Mouse (Mus musculus): ENCODE data around the gene Mpo. TPM values are rescaled to one million over a fixed set of nuclear protein-coding genes. Genes with fewer than 3 reads are reported as not detected.

The Mpo gene
- polyA plus RNA-seq, 2 experiments: 142 to 360 TPM

DNA sequence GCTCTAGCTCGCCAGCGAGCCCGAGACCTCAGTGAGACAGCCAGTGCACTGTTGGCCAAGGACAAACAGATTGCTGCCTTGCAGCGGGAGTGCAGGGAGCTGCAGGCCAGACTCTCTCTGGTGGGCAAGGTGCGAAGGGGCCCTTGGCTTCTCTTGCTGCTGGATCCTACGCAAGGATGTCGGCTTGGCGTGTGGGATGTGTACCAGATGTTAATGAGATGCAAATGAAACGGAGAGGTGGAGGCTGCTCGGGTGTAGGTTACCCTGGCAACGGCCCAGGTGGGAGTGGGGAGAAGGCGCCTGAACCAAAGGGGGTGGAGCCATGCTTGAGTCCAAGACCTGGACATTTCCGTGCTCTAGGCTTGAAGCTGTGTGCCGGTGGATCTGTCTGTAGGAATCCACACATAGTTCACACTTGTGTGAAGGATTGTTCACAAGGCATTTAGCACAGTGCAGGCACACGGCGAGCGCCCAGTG is 29.8 kb upstream of the Mpo start:
- Histone ChIP-seq H3K36me3 (replicated peaks; ENCODE audit: control insufficient read depth, insufficient read depth, low read depth) (no peaks in the 10 kb centered on the region), H3K9me3 (ENCODE audit: control insufficient read depth, low read length) (no peaks in the 10 kb centered on the region), H3K4me3 (ENCODE audit: insufficient read depth in 1 of 2, low read depth in 2 of 2, low read length in 2 of 2) (peak overlapping the region; percentile 28 to 43; a peak in 3 of 4 replicates), H3K4me1 (replicated peaks; ENCODE audit: control insufficient read depth in 2 of 2, insufficient read depth in 2 of 2, low read length in 1 of 2) (peaks cover 0 to 3% of the 10 kb centered on the region in 2 experiments; a peak in 2 of 4 replicates), H3K27ac (no peak overlapping the region), H3K4me2 (ENCODE audit: low read depth) (peak overlapping the region; percentile 62), H3K9ac (replicated peaks) (no peak overlapping the region), H3K27me3 (ENCODE audit: control insufficient read depth, insufficient read depth, low read length) (peaks cover 49% of the 10 kb centered on the region)
- DNase-seq (ENCODE audit: low read depth in 3 of 3, low spot score in 3 of 3) (no peak), ATAC-seq (ENCODE audit: insufficient read depth) (no peak)
- TF ChIP-seq CTCF (IDR thresholded peaks at IDR 0.05; ENCODE audit: low read depth): no peak
- TF ChIP-seq EP300 (IDR thresholded peaks at IDR 0.05; ENCODE audit: low read depth): no peak
- 29% methylated on average over 17 of the region's 17 CpGs for WGBS (ENCODE audit: insufficient replicate concordance)

DNA sequence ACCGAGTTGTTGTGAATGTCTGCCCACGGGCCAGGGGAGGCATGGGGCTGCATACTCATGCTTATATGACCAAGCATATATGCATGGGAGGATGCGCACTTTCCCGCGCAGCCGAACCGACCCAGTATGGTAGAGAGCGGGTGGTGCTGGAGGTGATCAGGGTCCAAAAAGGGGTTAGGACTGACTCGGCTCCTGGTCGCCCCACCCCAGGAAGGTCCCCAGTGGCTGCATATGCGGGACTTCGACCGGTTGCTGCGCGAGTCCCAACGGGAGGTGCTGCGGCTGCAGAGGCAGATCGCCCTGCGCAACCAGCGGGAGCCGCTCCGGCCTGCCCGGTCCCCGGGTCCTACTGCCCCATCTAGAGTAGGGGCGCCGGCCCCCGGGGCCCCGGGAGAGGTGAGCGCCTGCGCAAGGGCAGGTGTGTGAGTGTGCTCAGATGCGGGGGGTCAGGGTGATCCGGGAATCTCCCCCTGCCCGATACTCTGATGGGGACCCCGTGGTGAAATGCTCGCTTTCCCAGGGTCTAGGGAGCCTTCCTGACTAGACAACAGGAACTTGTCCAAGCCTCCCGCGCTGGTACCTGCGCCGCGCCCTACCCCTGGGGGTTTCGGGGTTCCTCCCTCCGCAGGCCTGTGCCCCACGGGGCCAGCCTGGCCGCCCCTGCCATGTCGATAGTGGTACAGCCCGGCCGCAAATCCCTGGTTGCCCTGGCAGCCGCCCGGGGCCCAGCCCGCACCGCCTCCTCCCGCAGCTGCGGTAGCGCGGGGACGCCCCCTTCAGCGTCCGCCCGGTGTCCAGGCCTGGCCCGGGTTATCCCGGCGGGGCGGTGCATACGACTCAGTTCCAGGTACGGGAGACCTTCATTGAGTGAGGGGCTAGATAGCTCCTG is 29.1 kb upstream of the Mpo start:
- Histone ChIP-seq H3K9me3 (ENCODE audit: control insufficient read depth, low read length) (no peaks in the 10 kb centered on the region), H3K4me2 (ENCODE audit: low read depth) (peak overlapping the region; percentile 62), H3K27ac (no peak overlapping the region), H3K9ac (replicated peaks) (0 out of 2 replicates have a peak overlapping the region, but pooled peaks have one; percentile 6), H3K4me3 (ENCODE audit: insufficient read depth in 1 of 2, low read depth in 2 of 2, low read length in 2 of 2) (peak overlapping the region; percentile 28 to 43; a peak in 3 of 4 replicates), H3K36me3 (replicated peaks; ENCODE audit: control insufficient read depth, insufficient read depth, low read depth) (no peaks in the 10 kb centered on the region), H3K27me3 (ENCODE audit: control insufficient read depth, insufficient read depth, low read length) (peaks cover 49% of the 10 kb centered on the region), H3K4me1 (replicated peaks; ENCODE audit: control insufficient read depth in 2 of 2, insufficient read depth in 2 of 2, low read length in 1 of 2) (peaks cover 0 to 5% of the 10 kb centered on the region in 2 experiments; a peak in 2 of 4 replicates)
- WGBS (ENCODE audit: insufficient replicate concordance): 4% methylated on average over 65 of the region's 65 CpGs
- ATAC-seq (ENCODE audit: insufficient read depth): no peak
- TF ChIP-seq CTCF (IDR thresholded peaks at IDR 0.05; ENCODE audit: low read depth) (no peak), EP300 (IDR thresholded peaks at IDR 0.05; ENCODE audit: low read depth) (no peak)
- no peak for DNase-seq (ENCODE audit: low read depth in 3 of 3, low spot score in 3 of 3)

DNA sequence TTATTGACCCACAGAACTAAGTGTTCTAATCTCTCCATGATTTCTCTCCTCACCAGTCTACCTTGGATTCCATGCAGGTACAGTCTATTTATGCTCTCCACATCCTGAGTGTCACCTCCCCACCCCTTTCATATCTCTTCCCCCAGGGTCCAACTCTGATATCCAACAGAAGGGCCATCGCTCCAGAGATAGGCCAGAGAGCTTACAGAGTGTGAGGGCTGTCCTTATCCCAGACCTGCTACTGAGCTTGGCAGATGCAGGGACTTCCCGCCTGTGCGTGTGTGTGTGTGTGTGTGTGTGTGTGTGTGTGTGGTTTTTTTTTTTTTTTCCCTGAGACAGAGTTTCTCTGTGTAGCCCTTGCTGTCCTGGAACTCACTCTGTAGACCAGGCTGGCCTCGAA is 24.6 kb upstream of the Mpo start:
- TF ChIP-seq CTCF (IDR thresholded peaks at IDR 0.05; ENCODE audit: low read depth): no peak
- TF ChIP-seq EP300 (IDR thresholded peaks at IDR 0.05; ENCODE audit: low read depth): 0 out of 2 replicates have a peak, but pooled peaks have one; percentile 8
- no peak for DNase-seq (ENCODE audit: low read depth in 3 of 3, low spot score in 3 of 3)
- 48% methylated on average over 4 of the region's 4 CpGs for WGBS (ENCODE audit: insufficient replicate concordance)

DNA sequence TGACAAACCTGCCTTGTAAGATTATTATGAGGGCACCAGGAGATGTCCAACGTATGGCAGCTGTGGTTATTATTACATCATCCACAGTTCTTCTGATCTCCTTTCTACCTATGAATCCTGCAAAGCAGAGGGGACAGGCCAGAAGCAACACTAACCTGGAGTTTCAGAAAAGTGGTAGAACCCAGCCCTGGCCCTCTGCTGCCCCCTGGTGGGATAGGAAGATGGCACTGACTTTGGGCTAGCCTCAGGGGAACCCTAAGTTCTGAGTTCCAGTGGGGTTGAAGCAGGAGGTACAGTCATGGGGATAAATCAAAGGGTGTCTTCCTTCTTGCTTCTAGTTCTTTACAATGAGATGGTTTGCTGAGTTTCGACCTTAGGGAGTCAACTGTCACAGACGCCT is 22.4 kb upstream of the Mpo start:
- no peak for DNase-seq (ENCODE audit: low read depth in 3 of 3, low spot score in 3 of 3)

More for the DNA sequence above, 24.6 kb upstream of the Mpo start:
- Histone ChIP-seq H3K4me2 (ENCODE audit: low read depth) (no peak overlapping the region), H3K36me3 (replicated peaks; ENCODE audit: control insufficient read depth, insufficient read depth, low read depth) (no peaks in the 10 kb centered on the region), H3K27ac (no peak overlapping the region), H3K27me3 (ENCODE audit: control insufficient read depth, insufficient read depth, low read length) (peaks cover 26% of the 10 kb centered on the region), H3K9ac (replicated peaks) (no peak overlapping the region), H3K9me3 (ENCODE audit: control insufficient read depth, low read length) (no peaks in the 10 kb centered on the region), H3K4me3 (ENCODE audit: insufficient read depth in 1 of 2, low read depth in 2 of 2, low read length in 2 of 2) (no peak overlapping the region), H3K4me1 (replicated peaks; ENCODE audit: control insufficient read depth in 2 of 2, insufficient read depth in 2 of 2, low read length in 1 of 2) (peaks cover 0 to 5% of the 10 kb centered on the region in 2 experiments; a peak in 2 of 4 replicates)
- no peak for ATAC-seq (ENCODE audit: insufficient read depth)

DNA sequence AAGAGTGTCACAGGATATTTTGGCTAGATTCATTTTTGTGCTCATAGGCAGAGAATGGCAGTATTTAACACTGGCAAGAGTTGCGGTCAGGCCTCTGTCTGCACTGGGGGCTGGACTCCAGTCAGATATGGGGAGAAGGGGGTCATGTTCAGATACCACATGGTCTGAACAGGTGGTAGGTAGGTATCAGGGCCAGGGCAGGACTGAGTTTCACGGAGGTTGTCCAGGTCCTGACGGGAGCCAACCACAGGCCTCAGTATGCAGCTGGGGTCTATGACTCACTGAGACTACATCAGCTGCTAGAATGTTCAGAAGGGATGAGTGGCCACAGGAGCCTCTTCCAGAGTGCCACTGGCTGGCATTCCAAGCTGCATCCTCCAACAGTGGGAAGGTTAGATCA is 21.0 kb upstream of the Mpo start:
- Histone ChIP-seq H3K9ac (replicated peaks) (no peak overlapping the region), H3K4me3 (ENCODE audit: insufficient read depth in 1 of 2, low read depth in 2 of 2, low read length in 2 of 2) (no peak overlapping the region), H3K9me3 (ENCODE audit: control insufficient read depth, low read length) (no peaks in the 10 kb centered on the region), H3K27me3 (ENCODE audit: control insufficient read depth, insufficient read depth, low read length) (no peaks in the 10 kb centered on the region; the same call in 1 of the 2 replicates), H3K36me3 (replicated peaks; ENCODE audit: control insufficient read depth, insufficient read depth, low read depth) (no peaks in the 10 kb centered on the region), H3K4me2 (ENCODE audit: low read depth) (no peak overlapping the region), H3K27ac (no peak overlapping the region), H3K4me1 (replicated peaks; ENCODE audit: control insufficient read depth in 2 of 2, insufficient read depth in 2 of 2, low read length in 1 of 2) (peaks cover 0 to 3% of the 10 kb centered on the region in 2 experiments; a peak in 2 of 4 replicates)
- no peak for ATAC-seq (ENCODE audit: insufficient read depth)
- DNase-seq (ENCODE audit: low read depth in 3 of 3, low spot score in 3 of 3): no peak
- TF ChIP-seq CTCF (IDR thresholded peaks at IDR 0.05; ENCODE audit: low read depth): no peak
- TF ChIP-seq EP300 (IDR thresholded peaks at IDR 0.05; ENCODE audit: low read depth): no peak
- 78% methylated on average over 3 of the region's 3 CpGs for WGBS (ENCODE audit: insufficient replicate concordance)

More for the DNA sequence above, 22.4 kb upstream of the Mpo start:
- Histone ChIP-seq H3K27me3 (ENCODE audit: control insufficient read depth, insufficient read depth, low read length) (peaks cover 4% of the 10 kb centered on the region), H3K4me2 (ENCODE audit: low read depth) (no peak overlapping the region), H3K9me3 (ENCODE audit: control insufficient read depth, low read length) (no peaks in the 10 kb centered on the region), H3K36me3 (replicated peaks; ENCODE audit: control insufficient read depth, insufficient read depth, low read depth) (no peaks in the 10 kb centered on the region), H3K9ac (replicated peaks) (no peak overlapping the region), H3K4me3 (ENCODE audit: insufficient read depth in 1 of 2, low read depth in 2 of 2, low read length in 2 of 2) (no peak overlapping the region), H3K4me1 (replicated peaks; ENCODE audit: control insufficient read depth in 2 of 2, insufficient read depth in 2 of 2, low read length in 1 of 2) (peaks cover 0 to 3% of the 10 kb centered on the region in 2 experiments; a peak in 2 of 4 replicates), H3K27ac (no peak overlapping the region)
- TF ChIP-seq CTCF (IDR thresholded peaks at IDR 0.05; ENCODE audit: low read depth): peak; percentile 99
- TF ChIP-seq EP300 (IDR thresholded peaks at IDR 0.05; ENCODE audit: low read depth): no peak
- WGBS (ENCODE audit: insufficient replicate concordance): 35% methylated on average over 3 of the region's 3 CpGs
- ATAC-seq (ENCODE audit: insufficient read depth): peak; percentile 45; the same call in 1 of the 2 replicates

Measured in liver, embryonic 14.5 days (tissue).